ENCODE assay signal across 13 mouse cellular contexts in the genomic region with DNA sequence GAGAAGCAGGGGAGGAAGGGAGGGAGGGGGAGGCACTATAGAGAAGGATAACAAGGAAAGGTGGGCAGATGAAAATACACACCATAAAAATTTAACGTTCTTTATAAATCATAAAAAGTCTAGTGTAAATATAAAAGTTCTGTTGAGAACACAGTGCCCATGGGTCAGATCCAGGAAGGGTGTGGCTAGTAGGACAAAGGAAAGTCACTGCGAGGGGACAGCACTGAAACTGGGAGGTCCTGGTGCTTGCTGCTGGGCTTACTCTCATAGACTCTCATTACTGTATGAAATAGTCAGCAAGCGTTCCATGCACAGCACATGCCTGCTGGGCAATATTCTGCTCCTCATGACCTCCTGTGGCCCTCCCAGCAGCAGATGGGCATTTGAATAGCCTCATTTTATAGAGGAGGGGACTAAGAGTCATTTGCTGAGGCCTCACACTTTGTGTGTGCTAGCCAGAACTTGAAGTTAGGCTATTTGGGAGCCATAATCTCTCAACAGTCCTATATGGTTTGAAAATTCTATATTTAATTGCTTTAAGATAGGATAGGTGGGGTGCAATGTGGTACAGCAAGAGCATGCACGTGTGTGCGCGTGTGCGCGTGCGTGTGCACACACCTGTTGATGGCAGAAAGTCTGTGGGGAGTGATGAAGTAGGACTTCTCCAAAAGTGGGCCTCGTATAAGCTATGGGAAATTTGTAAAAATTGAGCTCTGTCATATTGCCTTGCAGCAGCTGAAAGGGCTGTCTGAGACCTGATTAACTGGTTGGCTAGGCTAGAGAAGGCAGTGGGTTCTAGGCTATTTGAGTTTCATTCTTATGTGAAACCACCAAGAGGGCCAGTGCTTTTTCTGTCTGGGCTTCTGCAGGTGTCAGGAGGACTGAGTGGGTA. TPM values are rescaled to one million over a fixed set of nuclear protein-coding genes. Genes with fewer than 3 reads are reported as not detected.
DNase-seq lines count a peak whose midpoint lies in the region; ATAC-seq and TF ChIP-seq lines count a peak whose summit lies in the region.
"Had no signal": no experiment of that assay in that cellular context is flagged by ENCODE, and none has a peak within 500 bp of the region (broad histone marks: within the 10 kb centered on the region; RNA-seq: fewer than 3 reads in every experiment).

No protein-coding gene starts in this region.

- H3K36me3 ChIP-seq in liver, postnatal 0 days (replicated peaks; ENCODE audit: insufficient read depth, low read length), result no peaks in the 10 kb centered on the region
- no peaks in the 10 kb centered on the region for H3K36me3 ChIP-seq in liver, embryonic 11.5 days (ENCODE audit: control insufficient read depth, insufficient read depth, low read length)
- no peaks in the 10 kb centered on the region for H3K36me3 ChIP-seq in lung, embryonic 15.5 days
- no peaks in the 10 kb centered on the region for H3K36me3 ChIP-seq in stomach, postnatal 0 days (ENCODE audit: control insufficient read depth, insufficient read depth, low read length)
- H3K36me3 ChIP-seq: forebrain, embryonic 10.5 days had no signal

- ATAC-seq in liver, postnatal 0 days, result peak; percentile 18; the same call in 1 of the 2 replicates
- no peak for ATAC-seq in liver, embryonic 11.5 days (replicated peaks; ENCODE audit: low FRiP score)
- no peak for ATAC-seq in lung, embryonic 15.5 days (ENCODE audit: borderline replicate concordance, extremely low read depth, low FRiP score, low TSS enrichment)
- ATAC-seq in stomach, postnatal 0 days (ENCODE audit: low FRiP score, low TSS enrichment), result no peak
- no peak for ATAC-seq in megakaryocyte progenitor cell, adult 5-6 weeks (replicated peaks; ENCODE audit: poor library complexity)

- H3K9ac ChIP-seq in liver, postnatal 0 days (replicated peaks), result no peak overlapping the region
- no peak overlapping the region for H3K9ac ChIP-seq in liver, embryonic 11.5 days (ENCODE audit: low read depth, low read length)
- H3K9ac ChIP-seq in lung, embryonic 15.5 days, result no peak overlapping the region
- no peak overlapping the region for H3K9ac ChIP-seq in stomach, postnatal 0 days (ENCODE audit: low read length)

- no peak for TF ChIP-seq EP300 in liver, postnatal 0 days (IDR thresholded peaks at IDR 0.05; ENCODE audit: low read depth)
- no peak for TF ChIP-seq EP300 in stomach, postnatal 0 days (optimal IDR thresholded peaks at IDR 0.05)

- no peaks in the 10 kb centered on the region for H3K27me3 ChIP-seq in liver, postnatal 0 days (ENCODE audit: insufficient read depth, low read length)
- H3K27me3 ChIP-seq in liver, embryonic 11.5 days (replicated peaks; ENCODE audit: control insufficient read depth, insufficient read depth, low read length), result no peaks in the 10 kb centered on the region
- no peaks in the 10 kb centered on the region for H3K27me3 ChIP-seq in lung, embryonic 15.5 days
- no peaks in the 10 kb centered on the region for H3K27me3 ChIP-seq in stomach, postnatal 0 days (ENCODE audit: control insufficient read depth, insufficient read depth, low read length)

- no peak for TF ChIP-seq CTCF in liver, postnatal 0 days (IDR thresholded peaks at IDR 0.05; ENCODE audit: low read depth)
- TF ChIP-seq CTCF in stomach, postnatal 0 days (IDR thresholded peaks at IDR 0.05; ENCODE audit: low read depth), result no peak

- peaks cover 49% of the 10 kb centered on the region for H3K4me1 ChIP-seq in liver, postnatal 0 days (ENCODE audit: insufficient read depth)
- no peaks in the 10 kb centered on the region; the same call in 1 of the 2 replicates for H3K4me1 ChIP-seq in liver, embryonic 11.5 days (replicated peaks; ENCODE audit: control insufficient read depth, insufficient read depth, low read length)
- peaks cover 43% of the 10 kb centered on the region for H3K4me1 ChIP-seq in lung, embryonic 15.5 days
- H3K4me1 ChIP-seq in stomach, postnatal 0 days (replicated peaks; ENCODE audit: control insufficient read depth, insufficient read depth), result 0 out of 2 replicates have a peak, but pooled peaks cover 7% of the 10 kb centered on the region

- no peak overlapping the region for H3K4me3 ChIP-seq in liver, postnatal 0 days (ENCODE audit: low read depth, low read length)
- no peak overlapping the region for H3K4me3 ChIP-seq in liver, embryonic 11.5 days (ENCODE audit: low read depth, low read length)
- no peak overlapping the region for H3K4me3 ChIP-seq in lung, embryonic 15.5 days
- no peak overlapping the region for H3K4me3 ChIP-seq in stomach, postnatal 0 days (ENCODE audit: low read depth, low read length)
- H3K4me3 ChIP-seq: forebrain, embryonic 10.5 days had no signal

- peak overlapping the region; percentile 82 for H3K27ac ChIP-seq in liver, postnatal 0 days (ENCODE audit: low read depth)
- no peak overlapping the region for H3K27ac ChIP-seq in liver, embryonic 11.5 days (ENCODE audit: low read depth, low read length)
- 0 out of 2 replicates have a peak overlapping the region, but pooled peaks have one; percentile 31 for H3K27ac ChIP-seq in lung, embryonic 15.5 days
- peak overlapping the region; percentile 64; the same call in 1 of the 2 replicates for H3K27ac ChIP-seq in stomach, postnatal 0 days (replicated peaks)

- H3K9me3 ChIP-seq in liver, postnatal 0 days (ENCODE audit: low read length), result no peaks in the 10 kb centered on the region
- H3K9me3 ChIP-seq in liver, embryonic 11.5 days (ENCODE audit: control insufficient read depth, low read length), result no peaks in the 10 kb centered on the region
- H3K9me3 ChIP-seq in lung, embryonic 15.5 days, result no peaks in the 10 kb centered on the region
- no peaks in the 10 kb centered on the region for H3K9me3 ChIP-seq in stomach, postnatal 0 days (ENCODE audit: control insufficient read depth, low read length)
- H3K9me3 ChIP-seq: forebrain, embryonic 10.5 days had no signal

- no peak overlapping the region for H3K4me2 ChIP-seq in liver, postnatal 0 days (ENCODE audit: low read depth, low read length)
- H3K4me2 ChIP-seq in liver, embryonic 11.5 days, result no peak overlapping the region
- H3K4me2 ChIP-seq in lung, embryonic 15.5 days, result no peak overlapping the region
- H3K4me2 ChIP-seq in stomach, postnatal 0 days (replicated peaks; ENCODE audit: low read depth), result no peak overlapping the region

- WGBS in liver, postnatal 0 days (ENCODE audit: insufficient replicate concordance), result 83% methylated on average over 10 of the region's 10 CpGs
- WGBS in liver, embryonic 11.5 days, result 85% methylated on average over 10 of the region's 10 CpGs
- WGBS in lung, embryonic 15.5 days, result 85% methylated on average over 10 of the region's 10 CpGs
- 77% methylated on average over 10 of the region's 10 CpGs for WGBS in stomach, postnatal 0 days

- intact Hi-C loops in heart, postnatal 25 days (cut with DNase I), result no loop called here

- DNase-seq in heart, adult 18-20 months, result peak; percentile 25 to 58
- DNase-seq in heart, postnatal 25 days (ENCODE audit: low spot score), result no peak
- DNase-seq in liver, postnatal 0 days, result no peak
- no peak for DNase-seq in liver, embryonic 11.5 days (ENCODE audit: low spot score)
- DNase-seq in stomach, postnatal 0 days (ENCODE audit: low spot score), result peak; percentile 18
- no peak for DNase-seq in spleen, adult 18-20 months
- DNase-seq: adrenal gland, adult 2 months; gastrocnemius, postnatal 10 days; left cerebral cortex, postnatal 4 days had no signal

RNA-seq across cellular contexts. Expression of a gene that starts 22.2 kb away (rescaled TPM):
- total RNA-seq in heart, adult 18-20 months (2021), result 1 to 10 TPM in 1 of 2 experiments, not detected in 1; 1.1 TPM
- total RNA-seq in heart, postnatal 25 days (2021), result not detected
- polyA plus RNA-seq in liver, postnatal 0 days (2015; fragmentation: Nextera tagmentation; extraction: Ambion mirVana), result not detected in 2 replicates
- polyA plus RNA-seq in liver, embryonic 11.5 days (2014; fragmentation: Nextera tagmentation; extraction: Ambion mirVana), result 0.38 TPM in 1 of 2 replicates, not detected in the other
- polyA plus RNA-seq in lung, embryonic 15.5 days (2015; fragmentation: Nextera tagmentation; extraction: Ambion mirVana), result 0.21 and 0.34 TPM in 2 replicates
- polyA plus RNA-seq in stomach, postnatal 0 days (2015; fragmentation: Nextera tagmentation; extraction: Ambion mirVana), result 6.8 and 8.8 TPM in 2 replicates
- total RNA-seq in megakaryocyte progenitor cell, adult 5-6 weeks (2015), result not detected in 2 replicates
- total RNA-seq in megakaryocyte progenitor cell, adult 5-6 weeks (2017), result not detected in 2 replicates
- total RNA-seq: adrenal gland, adult 2 months; gastrocnemius, postnatal 10 days; hematopoietic stem cell, adult 5-6 weeks; left cerebral cortex, postnatal 4 days had no signal
- polyA plus RNA-seq: adrenal gland, adult 2 months had no signal

RNA-seq across cellular contexts. Expression of a gene that starts 36.4 kb away (rescaled TPM):
- total RNA-seq in heart, adult 18-20 months (2021), result 10 to 100 TPM; 36.8 to 75.1 TPM
- 10 to 100 TPM; 40.5 to 41.5 TPM for total RNA-seq in heart, postnatal 25 days (2021)
- polyA plus RNA-seq in liver, postnatal 0 days (2015; fragmentation: Nextera tagmentation; extraction: Ambion mirVana), result 5.2 and 5.5 TPM in 2 replicates
- 2.3 and 2.5 TPM in 2 replicates for polyA plus RNA-seq in liver, embryonic 11.5 days (2014; fragmentation: Nextera tagmentation; extraction: Ambion mirVana)
- polyA plus RNA-seq in lung, embryonic 15.5 days (2015; fragmentation: Nextera tagmentation; extraction: Ambion mirVana), result 9.3 and 9.4 TPM in 2 replicates
- polyA plus RNA-seq in stomach, postnatal 0 days (2015; fragmentation: Nextera tagmentation; extraction: Ambion mirVana), result 10.3 and 12.5 TPM in 2 replicates
- total RNA-seq in megakaryocyte progenitor cell, adult 5-6 weeks (2015), result 8.3 and 9.8 TPM in 2 replicates
- 7.2 and 7.4 TPM in 2 replicates for total RNA-seq in megakaryocyte progenitor cell, adult 5-6 weeks (2017)

RNA-seq across cellular contexts. Expression of a gene that starts 42.5 kb away (rescaled TPM):
- total RNA-seq in heart, adult 18-20 months (2021), result 10 to 100 TPM; 10.3 to 11.7 TPM
- 10 to 100 TPM; 12.4 to 14.7 TPM for total RNA-seq in heart, postnatal 25 days (2021)
- 24.3 and 27.3 TPM in 2 replicates for polyA plus RNA-seq in liver, postnatal 0 days (2015; fragmentation: Nextera tagmentation; extraction: Ambion mirVana)
- 2.3 and 3.6 TPM in 2 replicates for polyA plus RNA-seq in liver, embryonic 11.5 days (2014; fragmentation: Nextera tagmentation; extraction: Ambion mirVana)
- 5.3 and 5.8 TPM in 2 replicates for polyA plus RNA-seq in lung, embryonic 15.5 days (2015; fragmentation: Nextera tagmentation; extraction: Ambion mirVana)
- 16.7 and 25.7 TPM in 2 replicates for polyA plus RNA-seq in stomach, postnatal 0 days (2015; fragmentation: Nextera tagmentation; extraction: Ambion mirVana)
- total RNA-seq in megakaryocyte progenitor cell, adult 5-6 weeks (2015), result 62.9 and 87.1 TPM in 2 replicates
- 21.0 and 23.6 TPM in 2 replicates for total RNA-seq in megakaryocyte progenitor cell, adult 5-6 weeks (2017)

Comparison
In these comparisons a context has a peak if more than half of its experiments do, and no peak if none do; other contexts are left out.
1. DNase-seq: peak in heart, adult 18-20 months (2 of 2) and stomach, postnatal 0 days (single experiment); none in heart, postnatal 25 days (single experiment), liver, postnatal 0 days (single experiment), liver, embryonic 11.5 days (single experiment) and spleen, adult 18-20 months (0 of 2).